Mouse (Mus musculus): ENCODE results near the gene Pbx1. TPM values are rescaled to one million over a fixed set of nuclear protein-coding genes. Genes with fewer than 3 reads are reported as not detected.
A peak's percentile ranks its signal among the peaks of the same experiment; 100 is the strongest.

Pbx1 gene
- polyA plus RNA-seq, 1 experiment from 2014 or later: 27.5 TPM

- no peaks in the 10 kb centered on the region for H3K9me3 ChIP-seq
These were observed 233 bp upstream of the Pbx1 start for GRCm38 (mm10) chr1:168432281-168432725.

DNA sequence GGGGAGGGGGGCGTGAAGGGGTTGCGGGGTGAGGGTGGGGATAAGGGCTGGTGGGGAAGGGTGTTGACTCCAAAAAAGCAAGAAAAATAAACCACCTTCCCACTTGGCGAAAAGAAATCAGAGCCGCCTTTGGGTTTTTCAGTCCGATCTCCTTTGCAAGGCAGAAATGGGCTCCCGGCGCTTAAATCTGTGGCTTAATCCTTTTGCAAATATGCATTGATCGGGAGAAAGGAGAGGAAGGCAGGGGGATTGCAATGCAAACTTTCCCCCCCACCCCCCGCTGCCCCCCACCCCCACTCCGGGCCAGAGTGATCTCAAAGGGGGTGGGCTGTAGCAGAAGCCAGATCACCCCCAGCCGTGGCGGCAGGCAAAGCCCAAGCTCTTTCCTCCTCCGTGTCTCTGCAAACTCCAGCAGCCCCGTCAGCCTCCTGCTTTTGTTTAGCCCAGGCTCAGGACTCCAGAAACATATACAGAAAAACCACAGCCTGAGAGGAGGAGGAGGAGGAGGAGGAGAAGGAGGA, 299 bp downstream of the Pbx1 start:
- Histone ChIP-seq H3K36me3 (no peaks in the 10 kb centered on the region), H3K27ac (peak overlapping the region; percentile 98), H3K4me2 (replicated peaks) (peak overlapping the region; percentile 60), H3K4me3 (replicated peaks) (peak overlapping the region; percentile 66), H3K4me1 (replicated peaks) (0 out of 2 replicates have a peak, but pooled peaks cover 2% of the 10 kb centered on the region), H3K27me3 (replicated peaks) (no peaks in the 10 kb centered on the region), H3K9me3 (no peaks in the 10 kb centered on the region), H3K9ac (peak overlapping the region; percentile 75)
- ATAC-seq: peak; percentile 87
- 0% methylated on average over 13 of the region's 14 CpGs for WGBS

More at GRCm38 (mm10) chr1:168432281-168432725, 233 bp upstream of the Pbx1 start:
- H3K27ac ChIP-seq: peak overlapping the region; percentile 60
- H3K4me1 ChIP-seq (replicated peaks): no peaks in the 10 kb centered on the region
- peak; percentile 99 for ATAC-seq
- H3K4me2 ChIP-seq (replicated peaks): peak overlapping the region; percentile 50
- H3K9ac ChIP-seq: no peak overlapping the region
- WGBS: under 1% methylated on average over 21 of the region's 22 CpGs
- no peaks in the 10 kb centered on the region for H3K27me3 ChIP-seq (replicated peaks)
- H3K4me3 ChIP-seq (replicated peaks): peak overlapping the region; percentile 28
- H3K36me3 ChIP-seq: no peaks in the 10 kb centered on the region

DNA sequence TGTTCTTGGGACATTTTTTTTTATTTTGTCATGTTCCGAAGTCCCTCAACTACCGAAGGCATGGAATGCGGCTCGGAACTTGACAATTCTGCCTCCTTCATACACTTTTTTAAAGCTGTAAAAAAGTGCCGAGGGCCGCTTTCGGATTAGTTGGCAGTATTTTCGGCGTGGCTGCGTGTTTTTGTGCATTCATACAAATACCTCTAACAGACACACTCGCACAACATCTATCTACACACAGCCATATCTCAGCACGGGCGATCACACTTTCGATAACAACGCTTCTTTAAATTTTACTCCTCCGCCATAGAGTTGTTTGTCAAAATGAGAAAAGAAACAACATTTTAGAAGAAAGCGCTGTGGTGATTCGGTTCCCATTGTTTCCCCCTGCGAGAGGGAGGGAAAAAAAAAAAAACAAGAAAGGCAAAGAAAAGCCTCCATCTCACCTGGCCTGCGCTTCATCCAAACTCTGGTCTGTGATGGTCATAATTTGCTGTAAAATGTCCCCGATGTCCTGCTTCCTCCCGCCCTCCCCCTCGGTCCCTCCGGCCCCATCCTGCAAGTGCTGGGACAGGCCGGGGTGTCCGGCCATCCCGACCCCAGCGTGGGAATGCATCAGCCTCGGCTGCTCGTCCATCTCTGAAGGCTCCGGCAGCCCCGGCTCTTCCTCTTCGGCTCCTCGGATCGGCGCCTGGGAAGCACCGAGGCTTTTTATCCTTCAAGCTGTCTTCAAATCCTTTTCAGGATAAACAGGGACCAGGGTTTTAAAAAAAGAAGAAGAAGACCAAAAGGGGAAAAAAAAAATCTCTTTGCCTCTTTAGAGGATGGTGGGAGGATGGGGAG, 981 bp downstream of the Pbx1 start:
- no peak for ATAC-seq
- WGBS: under 1% methylated on average over 37 of the region's 37 CpGs
- no peaks in the 10 kb centered on the region for H3K9me3 ChIP-seq
- no peaks in the 10 kb centered on the region for H3K36me3 ChIP-seq
- peak overlapping the region; percentile 75 for H3K9ac ChIP-seq
- 0 out of 2 replicates have a peak, but pooled peaks cover 7% of the 10 kb centered on the region for H3K4me1 ChIP-seq (replicated peaks)
- peak overlapping the region; percentile 60 for H3K4me2 ChIP-seq (replicated peaks)
- no peaks in the 10 kb centered on the region for H3K27me3 ChIP-seq (replicated peaks)
- H3K27ac ChIP-seq: peak overlapping the region; percentile 98
- peak overlapping the region; percentile 66 for H3K4me3 ChIP-seq (replicated peaks)

DNA sequence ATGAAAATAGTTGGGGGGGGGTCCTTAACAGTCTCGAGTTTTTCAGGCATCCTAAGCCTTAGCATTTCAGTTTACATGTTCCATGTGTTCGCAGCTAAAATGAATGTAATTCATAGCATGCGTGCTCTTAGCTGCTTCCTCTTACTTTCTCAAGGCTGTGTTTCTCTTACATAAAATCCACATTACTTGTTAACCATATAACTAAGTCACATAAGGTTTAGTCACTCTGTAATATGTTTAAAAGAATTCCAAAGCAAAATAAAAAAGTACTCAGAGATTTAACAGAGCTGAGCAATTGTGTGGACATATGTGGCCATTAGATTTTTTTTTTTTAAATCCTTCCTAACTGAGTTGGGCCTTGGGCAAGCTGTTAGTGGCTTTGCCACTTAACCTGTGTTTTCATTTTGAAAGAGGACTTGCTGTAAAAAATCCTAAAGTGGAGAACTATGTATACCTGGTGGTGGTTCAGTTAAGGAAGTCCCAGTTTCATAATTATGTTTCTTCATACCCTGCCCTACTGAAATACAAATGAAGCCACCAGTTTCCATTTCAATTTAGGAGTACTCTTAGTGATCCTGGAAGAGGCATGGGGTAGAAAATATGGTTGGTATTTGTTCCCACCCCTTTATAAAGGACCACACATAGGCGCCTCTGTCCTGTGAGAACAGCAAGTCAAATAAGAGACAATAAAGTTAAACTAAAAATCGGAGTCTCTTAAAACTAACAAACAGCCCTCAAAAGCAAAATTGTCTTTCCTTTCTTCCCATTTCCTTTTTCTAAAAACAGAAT, 2.0 kb downstream of the Pbx1 start:
- Histone ChIP-seq H3K9ac (peak overlapping the region; percentile 46), H3K4me3 (replicated peaks) (peak overlapping the region; percentile 66), H3K27ac (peak overlapping the region; percentile 44; the same call in 1 of the 2 replicates), H3K4me1 (replicated peaks) (0 out of 2 replicates have a peak, but pooled peaks cover 7% of the 10 kb centered on the region), H3K27me3 (replicated peaks) (no peaks in the 10 kb centered on the region), H3K36me3 (no peaks in the 10 kb centered on the region), H3K9me3 (no peaks in the 10 kb centered on the region), H3K4me2 (replicated peaks) (peak overlapping the region; percentile 60)
- 12% methylated on average over 5 of the region's 5 CpGs for WGBS
- ATAC-seq: no peak

- Histone ChIP-seq H3K4me3 (replicated peaks) (peak overlapping the region; percentile 66), H3K4me1 (replicated peaks) (0 out of 2 replicates have a peak, but pooled peaks cover 9% of the 10 kb centered on the region), H3K27ac (peak overlapping the region; percentile 44; the same call in 1 of the 2 replicates), H3K9ac (peak overlapping the region; percentile 46), H3K27me3 (replicated peaks) (no peaks in the 10 kb centered on the region), H3K36me3 (no peaks in the 10 kb centered on the region), H3K4me2 (replicated peaks) (peak overlapping the region; percentile 60), H3K9me3 (no peaks in the 10 kb centered on the region)
- ATAC-seq: no peak
- WGBS: 23% methylated on average over 5 of the region's 5 CpGs
These were observed 2.7 kb downstream of the Pbx1 start for GRCm38 (mm10) chr1:168429406-168429805.

GRCm38 (mm10) chr1:168428255-168428654, 3.8 kb downstream of the Pbx1 start:
- WGBS: 34% methylated on average over 6 of the region's 6 CpGs
- peaks cover 13% of the 10 kb centered on the region; the same call in 1 of the 2 replicates for H3K4me1 ChIP-seq (replicated peaks)
- H3K9me3 ChIP-seq: no peaks in the 10 kb centered on the region
- ATAC-seq: no peak
- H3K27me3 ChIP-seq (replicated peaks): no peaks in the 10 kb centered on the region
- H3K4me3 ChIP-seq (replicated peaks): peak overlapping the region; percentile 22
- H3K36me3 ChIP-seq: no peaks in the 10 kb centered on the region
- peak overlapping the region; percentile 45 for H3K4me2 ChIP-seq (replicated peaks)
- peak overlapping the region; percentile 26 for H3K9ac ChIP-seq
- H3K27ac ChIP-seq: no peak overlapping the region

DNA sequence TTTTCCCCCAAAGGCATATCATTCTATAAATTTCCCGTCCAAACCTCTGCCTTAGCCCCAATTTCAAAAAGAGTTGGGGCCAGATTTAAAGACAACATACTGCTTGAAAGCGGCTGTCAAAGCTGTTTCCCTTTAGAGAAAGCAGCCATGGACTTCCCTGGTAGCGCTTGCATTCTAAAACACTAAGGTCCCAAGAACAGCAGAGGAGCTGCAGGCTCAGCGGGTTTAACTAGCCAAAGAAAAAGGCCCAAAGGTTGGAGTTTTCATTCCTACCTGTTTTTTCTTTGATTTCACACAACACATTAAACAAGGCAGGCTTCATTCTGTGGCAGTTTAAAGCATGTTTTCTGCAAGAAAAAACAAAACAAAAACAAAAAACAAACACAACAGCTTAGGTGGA, 4.5 kb downstream of the Pbx1 start:
- H3K4me1 ChIP-seq (replicated peaks): peaks cover 16% of the 10 kb centered on the region; the same call in 1 of the 2 replicates
- no peaks in the 10 kb centered on the region for H3K27me3 ChIP-seq (replicated peaks)
- H3K9me3 ChIP-seq: no peaks in the 10 kb centered on the region
- H3K36me3 ChIP-seq: no peaks in the 10 kb centered on the region
- H3K9ac ChIP-seq: peak overlapping the region; percentile 26
- peak overlapping the region; percentile 22 for H3K4me3 ChIP-seq (replicated peaks)
- ATAC-seq: no peak
- 36% methylated on average over 4 of the region's 4 CpGs for WGBS
- H3K27ac ChIP-seq: 0 out of 2 replicates have a peak overlapping the region, but pooled peaks have one; percentile 3
- peak overlapping the region; percentile 45 for H3K4me2 ChIP-seq (replicated peaks)

DNA sequence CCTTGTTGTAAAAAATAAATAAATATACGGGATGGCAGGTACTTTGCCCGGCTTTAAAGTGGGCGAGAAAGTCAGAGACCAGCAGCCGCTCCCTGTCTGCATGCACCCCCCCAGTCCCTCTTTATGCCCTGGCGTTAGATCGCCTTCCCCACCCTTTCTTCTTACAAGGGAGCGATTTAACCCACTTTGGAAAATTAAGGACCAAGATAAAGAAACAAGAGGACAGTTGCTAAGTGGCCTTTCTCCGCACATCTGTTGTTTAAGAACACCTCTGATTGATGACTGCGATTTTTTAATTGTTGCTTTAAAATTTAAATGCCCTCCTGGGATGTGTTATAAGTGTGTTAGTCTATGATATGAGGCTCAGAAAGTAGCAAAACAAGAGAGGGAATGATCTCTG, 5.2 kb downstream of the Pbx1 start:
- no peak for ATAC-seq
- H3K9me3 ChIP-seq: no peaks in the 10 kb centered on the region
- no peak overlapping the region for H3K9ac ChIP-seq
- peak overlapping the region; percentile 22; the same call in 1 of the 2 replicates for H3K4me3 ChIP-seq (replicated peaks)
- WGBS: 36% methylated on average over 9 of the region's 9 CpGs
- no peaks in the 10 kb centered on the region for H3K27me3 ChIP-seq (replicated peaks)
- H3K27ac ChIP-seq: no peak overlapping the region
- peaks cover 3% of the 10 kb centered on the region; the same call in 1 of the 2 replicates for H3K36me3 ChIP-seq
- peak overlapping the region; percentile 45 for H3K4me2 ChIP-seq (replicated peaks)
- H3K4me1 ChIP-seq (replicated peaks): peaks cover 19% of the 10 kb centered on the region; the same call in 1 of the 2 replicates

DNA sequence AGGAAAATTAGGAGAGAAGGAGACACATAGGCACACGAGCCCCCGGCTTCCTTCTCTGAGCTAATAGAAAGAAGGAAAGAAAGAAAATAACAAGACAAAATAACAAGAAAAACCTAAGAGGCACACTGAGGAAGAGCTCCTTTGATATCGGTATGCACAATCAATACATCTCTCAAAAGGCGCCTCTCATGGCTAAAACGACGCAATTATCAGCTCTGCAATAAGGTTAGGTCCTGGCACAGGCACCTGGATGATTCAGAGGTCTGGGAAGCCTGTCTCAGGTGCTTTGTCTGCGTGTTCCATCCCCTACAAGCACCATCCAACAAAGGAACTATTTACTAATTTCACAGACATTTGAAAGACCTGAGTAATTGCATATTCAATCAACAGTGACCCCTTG, 5.8 kb downstream of the Pbx1 start:
- ATAC-seq: no peak
- Histone ChIP-seq H3K4me3 (replicated peaks) (no peak overlapping the region; the same call in 1 of the 2 replicates), H3K27ac (no peak overlapping the region), H3K4me1 (replicated peaks) (peaks cover 19% of the 10 kb centered on the region; the same call in 1 of the 2 replicates), H3K9me3 (no peaks in the 10 kb centered on the region), H3K4me2 (replicated peaks) (peak overlapping the region; percentile 45), H3K27me3 (replicated peaks) (no peaks in the 10 kb centered on the region), H3K36me3 (peaks cover 3% of the 10 kb centered on the region; the same call in 1 of the 2 replicates), H3K9ac (no peak overlapping the region)
- 47% methylated on average over 7 of the region's 7 CpGs for WGBS

GRCm38 (mm10) chr1:168425017-168425705, 6.9 kb downstream of the Pbx1 start:
- 45% methylated on average over 5 of the region's 5 CpGs for WGBS
- H3K4me3 ChIP-seq (replicated peaks): no peak overlapping the region

DNA sequence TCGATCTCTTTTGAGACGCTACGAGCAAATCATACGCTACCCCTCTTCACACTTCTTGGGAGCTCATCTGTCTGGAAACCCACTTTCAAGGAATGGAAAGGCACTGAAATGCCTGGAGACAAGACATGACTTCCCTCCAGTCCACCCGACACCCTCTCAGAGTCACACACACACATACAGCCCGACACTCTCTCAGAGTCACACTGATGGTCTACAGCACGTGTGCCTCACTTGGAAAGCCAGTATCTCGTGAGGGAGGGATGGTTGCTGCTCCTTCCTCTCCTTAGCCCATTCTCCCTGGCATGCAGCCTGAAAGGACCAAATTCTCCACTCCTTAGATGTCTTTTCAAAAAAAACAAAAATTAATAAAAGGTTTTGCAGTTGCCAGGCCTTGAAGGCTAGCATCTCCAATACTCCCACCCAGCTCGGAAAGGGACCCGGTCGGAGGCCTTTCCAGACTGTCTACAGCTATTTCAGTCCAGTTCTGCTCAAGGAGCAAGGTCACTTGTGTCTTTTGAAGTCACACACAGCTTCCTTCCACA, 8.6 kb downstream of the Pbx1 start:
- WGBS: 52% methylated on average over 11 of the region's 11 CpGs
- Histone ChIP-seq H3K36me3 (peaks cover 5% of the 10 kb centered on the region; the same call in 1 of the 2 replicates), H3K9ac (no peak overlapping the region), H3K4me2 (replicated peaks) (0 out of 2 replicates have a peak overlapping the region, but pooled peaks have one; percentile 0), H3K27ac (no peak overlapping the region), H3K9me3 (no peaks in the 10 kb centered on the region), H3K4me3 (replicated peaks) (no peak overlapping the region), H3K27me3 (replicated peaks) (no peaks in the 10 kb centered on the region), H3K4me1 (replicated peaks) (peaks cover 19% of the 10 kb centered on the region; the same call in 1 of the 2 replicates)
- ATAC-seq: no peak

More at GRCm38 (mm10) chr1:168425017-168425705, 6.9 kb downstream of the Pbx1 start:
- H3K36me3 ChIP-seq: peaks cover 5% of the 10 kb centered on the region; the same call in 1 of the 2 replicates
- H3K9me3 ChIP-seq: no peaks in the 10 kb centered on the region
- no peak overlapping the region for H3K27ac ChIP-seq
- no peak overlapping the region for H3K9ac ChIP-seq
- peak overlapping the region; percentile 45 for H3K4me2 ChIP-seq (replicated peaks)
- no peaks in the 10 kb centered on the region for H3K27me3 ChIP-seq (replicated peaks)
- peaks cover 19% of the 10 kb centered on the region; the same call in 1 of the 2 replicates for H3K4me1 ChIP-seq (replicated peaks)
- no peak for ATAC-seq

All from intestine, embryonic 15.5 days (tissue).